Mouse (Mus musculus) Patski (cell line): Measurements from ENCODE around the gene Ifnk. TPM values are rescaled to one million over a fixed set of nuclear protein-coding genes. Genes with fewer than 3 reads are reported as not detected.

ENCODE experiments used
- ATAC-seq: fragments of 100-300 bp; one replicate; pipeline ENCODE4 v1.8.0; 2021
- CTCF ChIA-PET: fragments of 350-600 bp; sonication (Branson Sonifier 250); formaldehyde crosslinking; loops from one replicate; lab custom pipeline; 2022; ENCODE audit warnings: inconsistent platforms; lab: Charles Lee
- POLR2A ChIA-PET: fragments of 350-600 bp; sonication (Branson Sonifier 250); formaldehyde crosslinking; loops from one replicate; lab custom pipeline; 2022; ENCODE audit warnings: antibody characterized with exemption, inconsistent platforms; lab: Charles Lee
- DNase-seq: peaks from one replicate; pipeline ENCODE4 v3.0.0-alpha.2; 2011; ENCODE audit warnings: low read depth, low spot score
- H3K27me3 ChIP-seq: fragments of 371-371 bp; one replicate; pipeline ENCODE4 v1.5.1; 2021
- CTCF ChIP-seq: fragments of 100-300 bp; IDR thresholded peaks from one replicate; pipeline ENCODE4 v1.5.1; 2021
- in situ Hi-C: fragments of 300-500 bp; cut with MboI; formaldehyde crosslinking; loops from 3 replicates; pipeline ENCODE4 v1.11.1; 2018; ENCODE audit warnings: low pct_unique_long_range_greater_than_20kb, mixed read lengths
- polyA plus RNA-seq: library from polyadenylated mRNA; unstranded; gene quantifications from one replicate; pipeline ENCODE4 v1.2.3, GENCODE M21; 2021

Ifnk gene
- polyA plus RNA-seq, 1 experiment from 2014 or later, result not detected

GRCm38 (mm10) chr4:35123087-35123486 is 28.8 kb upstream of the Ifnk start:
- ATAC-seq, result no peak
- in situ Hi-C loops, result no loop called here

GRCm38 (mm10) chr4:35124027-35124426 is 27.8 kb upstream of the Ifnk start:
- ChIA-PET CTCF (interaction anchor here (3.3 kb wide), 1 partner anchor 9 kb away, joined by 10 read pairs; no protein-coding TSS in a partner anchor), POLR2A (interaction anchor here (0.7 kb wide), 1 partner anchor 42 kb away, joined by 3 read pairs; no protein-coding TSS in a partner anchor)
- no peaks in the 10 kb centered on the region for H3K27me3 ChIP-seq
- DNase-seq (no peak), ATAC-seq (no peak)
- no peak for TF ChIP-seq CTCF
- in situ Hi-C loops, result no loop called here

More at GRCm38 (mm10) chr4:35123087-35123486, 28.8 kb upstream of the Ifnk start:
- TF ChIP-seq CTCF, result no peak
- DNase-seq, result no peak
- ChIA-PET CTCF (no interaction called here), POLR2A (no interaction called here)
- no peaks in the 10 kb centered on the region for H3K27me3 ChIP-seq

GRCm38 (mm10) chr4:35125299-35125777 is 26.5 kb upstream of the Ifnk start:
- CTCF ChIA-PET, result interaction anchor here (3.3 kb wide), 1 partner anchor 11 kb away, joined by 10 read pairs; no protein-coding TSS in a partner anchor
- in situ Hi-C loops, result loop anchor here (5.0 kb wide), 1 partner anchor 58 kb away; no protein-coding TSS in a partner anchor
- ATAC-seq (no peak), DNase-seq (no peak)
- POLR2A ChIA-PET, result no interaction called here
- TF ChIP-seq CTCF, result no peak
- no peaks in the 10 kb centered on the region for H3K27me3 ChIP-seq

DNA sequence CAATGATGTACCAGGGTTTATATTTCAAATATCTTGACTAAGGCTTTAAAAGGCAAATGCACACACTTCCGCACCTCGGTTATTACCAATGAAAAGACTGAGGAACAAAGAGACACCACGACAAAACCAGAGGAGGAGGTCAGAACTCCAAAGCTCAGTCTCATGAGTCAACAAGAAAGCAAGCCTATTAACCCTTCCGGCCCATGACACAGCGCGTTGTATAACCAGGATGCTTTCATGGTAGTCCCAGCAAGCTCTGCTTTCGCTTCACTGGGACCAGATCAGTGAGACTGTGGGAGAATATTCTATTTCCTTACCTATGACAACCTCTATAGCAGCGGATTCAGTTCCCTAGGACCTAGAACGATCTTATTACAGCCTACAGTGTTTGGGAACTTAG is 25.1 kb upstream of the Ifnk start:
- in situ Hi-C loops, result loop anchor here (5.0 kb wide), 1 partner anchor 59 kb away; no protein-coding TSS in a partner anchor

DNA sequence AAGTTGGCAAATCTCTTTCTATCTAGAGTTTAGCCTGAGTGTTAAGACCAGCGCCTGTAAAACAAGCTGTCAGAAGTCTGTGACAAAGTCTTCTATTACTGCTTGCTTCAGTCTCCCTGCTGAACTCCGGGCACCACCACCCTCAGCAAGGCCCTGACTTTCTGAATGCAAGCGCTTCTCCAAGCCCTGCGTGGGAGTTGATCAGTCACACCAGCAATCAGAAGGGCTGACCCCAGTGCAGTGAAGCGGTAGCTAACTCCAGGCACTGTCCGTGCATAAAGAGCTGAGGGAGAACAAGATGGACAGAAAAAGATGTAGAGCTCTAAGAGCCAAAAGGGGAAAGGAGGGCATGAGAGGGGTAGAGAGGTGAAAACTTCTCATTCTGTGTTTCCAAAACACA is 24.1 kb upstream of the Ifnk start:
- DNase-seq, result no peak
- in situ Hi-C loops, result loop anchor here (5.0 kb wide), 1 partner anchor 60 kb away; no protein-coding TSS in a partner anchor
- no peaks in the 10 kb centered on the region for H3K27me3 ChIP-seq
- no peak for TF ChIP-seq CTCF
- ChIA-PET POLR2A (no interaction called here), CTCF (no interaction called here)
- ATAC-seq, result no peak

More for the DNA sequence above, 25.1 kb upstream of the Ifnk start:
- POLR2A ChIA-PET, result no interaction called here
- no peaks in the 10 kb centered on the region for H3K27me3 ChIP-seq
- ATAC-seq, result no peak
- no peak for TF ChIP-seq CTCF
- CTCF ChIA-PET, result interaction anchor here (1.0 to 3.3 kb wide), 2 partner anchors 12 to 16 kb away, joined by 3 to 10 read pairs; no protein-coding TSS in a partner anchor
- DNase-seq, result no peak

DNA sequence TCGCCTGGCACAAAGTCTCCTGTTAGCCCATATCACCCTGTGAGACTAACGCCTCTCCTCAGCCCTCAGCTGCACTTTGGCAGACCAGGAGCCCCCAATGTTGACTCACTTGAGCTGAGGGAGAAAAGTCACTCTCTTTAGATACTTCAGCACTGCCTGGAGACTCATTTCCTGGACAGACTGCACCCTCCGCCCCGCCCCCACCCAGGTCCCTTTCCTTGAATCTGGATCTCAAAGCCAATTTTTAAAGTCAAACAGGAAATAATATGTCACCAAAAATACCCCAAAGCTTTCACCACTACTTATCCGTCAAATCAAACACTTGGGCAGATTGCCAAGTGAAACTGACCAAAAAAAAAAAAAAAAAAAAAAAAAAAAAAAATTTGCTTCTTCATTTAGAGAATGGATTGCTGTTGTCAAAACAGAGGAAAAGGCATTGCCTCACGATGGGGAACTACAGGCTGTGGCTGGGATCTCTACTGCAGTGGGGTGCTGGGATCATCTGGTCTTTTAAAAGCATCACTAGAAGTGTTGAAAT is 21.4 kb upstream of the Ifnk start:
- TF ChIP-seq CTCF, result no peak
- CTCF ChIA-PET, result no interaction called here
- no peaks in the 10 kb centered on the region for H3K27me3 ChIP-seq
- DNase-seq, result no peak
- in situ Hi-C loops, result no loop called here
- peak; percentile 85 for ATAC-seq
- POLR2A ChIA-PET, result no interaction called here

GRCm38 (mm10) chr4:35131592-35131991 is 20.3 kb upstream of the Ifnk start:
- ChIA-PET CTCF (no interaction called here), POLR2A (no interaction called here)
- no peak for TF ChIP-seq CTCF
- no peaks in the 10 kb centered on the region for H3K27me3 ChIP-seq
- ATAC-seq (no peak), DNase-seq (no peak)
- in situ Hi-C loops, result no loop called here

DNA sequence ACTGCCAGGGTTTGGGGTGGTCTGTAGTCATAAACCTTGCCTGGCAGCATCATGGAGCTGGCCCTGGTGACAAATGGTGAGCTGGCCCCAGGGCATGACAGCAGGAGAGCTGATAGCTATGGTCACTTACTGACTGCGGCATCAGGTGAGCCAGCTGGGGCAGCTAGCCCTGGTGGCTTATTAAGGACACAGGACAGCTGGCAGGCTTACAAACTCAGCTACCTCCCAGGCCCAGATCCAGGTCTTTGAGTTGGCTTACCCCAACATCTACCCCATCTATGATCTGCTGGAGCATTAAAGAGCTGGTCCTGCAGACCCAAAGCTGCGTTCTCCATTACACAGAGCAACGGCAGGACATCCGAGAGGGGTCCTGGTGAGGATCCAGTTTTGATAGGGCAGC is 18.4 kb upstream of the Ifnk start:
- no peak for DNase-seq
- no peak for TF ChIP-seq CTCF
- POLR2A ChIA-PET, result interaction anchor here (0.6 to 0.7 kb wide), 2 partner anchors 133 to 134 kb away, joined by 3 to 5 read pairs; no protein-coding TSS in a partner anchor
- no peak for ATAC-seq
- CTCF ChIA-PET, result no interaction called here
- in situ Hi-C loops, result no loop called here
- no peaks in the 10 kb centered on the region for H3K27me3 ChIP-seq

GRCm38 (mm10) chr4:35134846-35135611 is 16.8 kb upstream of the Ifnk start:
- in situ Hi-C loops, result no loop called here
- ATAC-seq, result no peak

DNA sequence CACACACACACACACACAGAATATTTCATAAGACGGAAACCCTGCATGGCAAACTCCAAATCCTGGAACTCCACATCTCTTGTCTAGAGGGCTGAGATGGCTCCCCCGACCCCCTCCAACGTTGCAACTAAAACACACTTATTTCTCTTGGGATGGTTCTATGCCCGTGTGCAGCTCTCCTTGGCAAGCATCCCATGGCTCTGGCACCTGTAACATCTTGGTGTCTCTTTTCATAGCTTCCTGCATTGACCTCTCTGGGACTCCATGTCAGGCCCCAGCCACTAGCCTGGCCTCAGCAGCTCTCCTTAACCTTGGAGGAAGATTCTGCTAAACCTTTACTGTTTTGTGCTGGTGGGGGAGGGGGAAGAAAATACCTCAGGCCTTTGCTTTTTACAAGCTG is 16.1 kb upstream of the Ifnk start:
- DNase-seq, result no peak
- CTCF ChIA-PET, result no interaction called here
- in situ Hi-C loops, result no loop called here
- POLR2A ChIA-PET, result no interaction called here
- ATAC-seq, result no peak
- no peak for TF ChIP-seq CTCF
- H3K27me3 ChIP-seq, result no peaks in the 10 kb centered on the region

More at GRCm38 (mm10) chr4:35134846-35135611, 16.8 kb upstream of the Ifnk start:
- no peak for TF ChIP-seq CTCF
- ChIA-PET CTCF (no interaction called here), POLR2A (no interaction called here)
- H3K27me3 ChIP-seq, result no peaks in the 10 kb centered on the region
- no peak for DNase-seq

GRCm38 (mm10) chr4:35136996-35137395 is 14.9 kb upstream of the Ifnk start:
- no peaks in the 10 kb centered on the region for H3K27me3 ChIP-seq
- CTCF ChIA-PET, result no interaction called here
- TF ChIP-seq CTCF, result no peak
- DNase-seq (no peak), ATAC-seq (no peak)
- in situ Hi-C loops, result no loop called here
- POLR2A ChIA-PET, result no interaction called here
